Mouse (Mus musculus) erythroblast, adult 5-6 weeks (primary cell): ENCODE results near the gene Traf3. TPM values are rescaled to one million over a fixed set of nuclear protein-coding genes. Genes with fewer than 3 reads are reported as not detected.

Experiments
- ATAC-seq: replicated peaks from 2 replicates; pipeline ENCODE4 v1.8.0; 2016; ENCODE audit warnings: moderate number of reproducible peaks, mild to moderate bottlenecking, moderate TSS enrichment, inconsistent platforms; ENCODE audit not compliant: poor library complexity, low FRiP score, severe bottlenecking
- total RNA-seq, 2 experiments: library from RNA; stranded (forward) in 1 of 2; stranded (reverse) in 1 of 2; fragments of 150-400 nt in 1 of 2; fragments of 200-764, 138-1000 nt in 1 of 2; gene quantifications; 2 replicates each; pipeline versions ENCODE4 v1.2.3 to v1.2.4; 2015 to 2017; ENCODE audit warnings: low replicate concordance in 2 of 2

The Traf3 gene
- total RNA-seq, 2 experiments from 2014 or later: 2.6 to 3.3 TPM

GRCm38 (mm10) chr12:111190891-111191290 lies 24.7 kb downstream of the Traf3 start:
- ATAC-seq: no peak

- ATAC-seq: no peak
Measured at GRCm38 (mm10) chr12:111192777-111193176, 26.6 kb downstream of the Traf3 start.

GRCm38 (mm10) chr12:111193331-111193730 lies 27.2 kb downstream of the Traf3 start:
- no peak for ATAC-seq

- ATAC-seq: no peak
Measured at GRCm38 (mm10) chr12:111196548-111196947, 30.4 kb downstream of the Traf3 start.

GRCm38 (mm10) chr12:111203076-111203475 lies 36.9 kb downstream of the Traf3 start:
- ATAC-seq: no peak

GRCm38 (mm10) chr12:111203945-111204344 lies 37.8 kb downstream of the Traf3 start:
- no peak for ATAC-seq

GRCm38 (mm10) chr12:111207641-111208040 lies 41.5 kb downstream of the Traf3 start:
- ATAC-seq: no peak

GRCm38 (mm10) chr12:111211729-111212128 lies 45.6 kb downstream of the Traf3 start:
- ATAC-seq: no peak

GRCm38 (mm10) chr12:111218867-111219266 lies 52.7 kb downstream of the Traf3 start:
- ATAC-seq: no peak

GRCm38 (mm10) chr12:111225197-111225780 lies 59.1 kb downstream of the Traf3 start:
- no peak for ATAC-seq

- no peak for ATAC-seq
Measured at GRCm38 (mm10) chr12:111227410-111227809, 61.2 kb downstream of the Traf3 start.

GRCm38 (mm10) chr12:111228488-111228887 lies 62.3 kb downstream of the Traf3 start:
- ATAC-seq: no peak

- ATAC-seq: no peak
Measured at GRCm38 (mm10) chr12:111230793-111231192, 64.6 kb downstream of the Traf3 start.

- no peak for ATAC-seq
Measured at GRCm38 (mm10) chr12:111233798-111234197, 67.6 kb downstream of the Traf3 start.

GRCm38 (mm10) chr12:111234383-111234782 lies 68.2 kb downstream of the Traf3 start:
- ATAC-seq: no peak

GRCm38 (mm10) chr12:111235631-111236030 lies 69.5 kb downstream of the Traf3 start:
- ATAC-seq: no peak

GRCm38 (mm10) chr12:111237611-111238188 lies 71.5 kb downstream of the Traf3 start:
- no peak for ATAC-seq

GRCm38 (mm10) chr12:111238345-111238744 lies 72.2 kb downstream of the Traf3 start:
- ATAC-seq: no peak

GRCm38 (mm10) chr12:111238778-111239177 lies 72.6 kb downstream of the Traf3 start:
- ATAC-seq: no peak

- ATAC-seq: no peak
Measured at GRCm38 (mm10) chr12:111239930-111240329, 73.8 kb downstream of the Traf3 start.

GRCm38 (mm10) chr12:111241916-111242315 lies 75.7 kb downstream of the Traf3 start:
- no peak for ATAC-seq

- no peak for ATAC-seq
Measured at GRCm38 (mm10) chr12:111242346-111242745, 76.2 kb downstream of the Traf3 start.
